Mouse (Mus musculus) megakaryocyte, embryonic 14.5 days (primary cell): ENCODE data around the gene Fndc11.

Experiments
- FLI1 ChIP-seq: IDR thresholded peaks from 2 replicates; pipeline ENCODE4 v1.6.1; 2012; ENCODE audit warnings: low read length, inconsistent platforms, mixed read lengths
- GATA1 ChIP-seq: IDR thresholded peaks from 3 replicates; pipeline ENCODE4 v1.6.1; 2012; ENCODE audit warnings: mixed read lengths, low read length, inconsistent platforms, borderline replicate concordance

GRCm38 (mm10) chr2:181186635-181187034, 33.2 kb upstream of the Fndc11 start:
- TF ChIP-seq GATA1 = no peak
- TF ChIP-seq FLI1 = no peak
